Mouse (Mus musculus) layer of hippocampus, adult 2 months (tissue): ENCODE data around the gene Hsf2bp. TPM values are rescaled to one million over a fixed set of nuclear protein-coding genes. Genes with fewer than 3 reads are reported as not detected.
"Not testable (repeated sequence)": the region's sequence is repeated elsewhere in the genome, so short reads cannot be mapped to it uniquely, and the experiment has no call there.

Source experiments
- DNase-seq, 2 experiments: peaks; one replicate each; pipeline ENCODE4 v3.0.0; 2022; ENCODE audit warnings: low spot score in 2 of 2
- H3K27ac ChIP-seq: fragments of 200-600 bp; 2 replicates; pipeline ENCODE4 v1.8.1; 2022
- H3K4me3 ChIP-seq: fragments of 200-600 bp; 2 replicates; pipeline ENCODE4 v1.8.1; 2022; ENCODE audit warnings: mild to moderate bottlenecking
- CTCF ChIP-seq: fragments of 200-600 bp; conservative IDR thresholded peaks from 2 replicates; pipeline ENCODE4 v1.8.1; 2022; ENCODE audit warnings: antibody characterized with exemption, mild to moderate bottlenecking, moderate library complexity
- long read RNA-seq, 2 experiments: library from polyadenylated mRNA; stranded (forward); transcript quantifications; one replicate each; pipeline ENCODE4 v2.0.0; 2021; ENCODE audit warnings: borderline mapping rate in 2 of 2
- total RNA-seq, 2 experiments: library from RNA; stranded (reverse); gene quantifications; 2 replicates each; pipeline ENCODE4 v1.2.3; 2021

Hsf2bp gene
- total RNA-seq: 1 to 10 TPM in 1 of 2 experiments, under 1 TPM in 1; 0.86 to 1.2 TPM
- long read RNA-seq, experiment 1, partial matches to known transcripts: 0 of 1 reads
- long read RNA-seq, experiment 1, other reads (novel, unspliced or antisense): 0 of 1 reads
- long read RNA-seq, experiment 2: 0 reads

DNA sequence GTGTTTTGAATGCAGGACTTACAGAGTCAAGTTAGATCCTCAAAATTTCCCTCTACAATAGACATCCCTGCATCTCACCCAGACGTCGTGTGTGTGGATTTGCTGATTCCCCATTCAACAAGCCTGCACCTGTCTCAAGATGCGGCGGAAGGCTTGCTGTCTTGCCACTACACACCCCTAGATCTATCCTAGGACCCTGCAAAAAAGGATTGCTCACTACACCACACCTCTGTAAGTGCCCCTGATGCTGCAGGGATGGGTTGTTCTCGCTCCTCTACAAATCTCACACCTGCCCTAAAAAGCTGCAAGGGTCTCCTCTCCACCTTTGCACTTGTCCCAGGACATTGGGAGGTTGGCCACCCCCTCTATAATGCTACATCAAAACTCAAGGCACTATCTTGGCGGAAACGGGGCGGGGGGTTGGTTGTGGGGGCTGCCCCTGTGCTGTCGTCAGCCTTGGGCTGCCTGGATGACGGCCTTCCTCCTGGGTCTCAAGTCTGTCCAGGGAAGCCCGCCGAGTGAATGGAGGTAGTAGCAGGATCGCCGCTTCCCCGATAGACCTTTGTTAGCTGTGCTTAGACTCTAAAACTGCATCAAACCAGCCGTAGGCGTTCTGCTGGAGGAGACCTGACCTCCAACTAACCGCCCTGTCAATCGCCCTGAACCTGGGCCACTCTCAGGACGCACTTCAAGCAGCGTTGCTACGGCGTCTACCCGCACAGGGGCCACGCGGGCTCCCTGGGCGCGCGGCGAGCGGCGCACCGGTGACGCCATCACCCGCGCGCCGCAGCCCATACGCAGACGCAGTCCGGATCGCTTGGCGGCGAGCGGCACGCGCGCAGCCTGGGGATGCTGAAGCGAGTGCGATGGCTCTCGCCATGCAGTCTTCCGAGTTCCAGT lies at the start of gene Hsf2bp, which contains the start of gene Rrp1b:
TSS of gene Hsf2bp (minus strand) at position 741 of the 900 bp plus-strand sequence.
TSS of gene Rrp1b (plus strand) at position 492 of the 900 bp plus-strand sequence.
- DNase-seq: peak; percentile 46 to 75
- TF ChIP-seq CTCF: no peak
- Histone ChIP-seq H3K27ac (peak within 1 kb of the TSS; percentile 90), H3K4me3 (peak within 1 kb of the TSS; percentile 90)

DNA sequence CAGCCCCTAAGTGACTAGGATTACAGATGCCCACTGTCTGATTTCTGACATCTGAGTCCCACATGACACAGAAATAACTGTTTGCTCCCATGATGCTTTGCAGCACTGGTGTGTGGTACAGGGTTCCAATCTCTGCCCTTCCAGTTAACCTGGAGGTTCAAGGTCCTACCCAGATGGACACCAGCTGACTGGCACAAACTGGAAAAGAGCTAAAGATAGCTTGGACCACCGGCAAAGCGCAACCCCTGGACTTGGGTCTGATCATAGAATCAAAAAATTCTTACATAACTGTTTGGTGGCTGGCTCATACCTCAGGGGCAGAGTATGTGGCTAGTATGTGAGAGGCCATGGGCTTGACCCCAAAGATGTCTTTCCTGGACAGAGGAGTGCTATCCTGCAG lies 47.2 kb upstream of the Hsf2bp start:
- Histone ChIP-seq H3K4me3 (no peak overlapping the region), H3K27ac (no peak overlapping the region)
- DNase-seq: no peak
- TF ChIP-seq CTCF: no peak

DNA sequence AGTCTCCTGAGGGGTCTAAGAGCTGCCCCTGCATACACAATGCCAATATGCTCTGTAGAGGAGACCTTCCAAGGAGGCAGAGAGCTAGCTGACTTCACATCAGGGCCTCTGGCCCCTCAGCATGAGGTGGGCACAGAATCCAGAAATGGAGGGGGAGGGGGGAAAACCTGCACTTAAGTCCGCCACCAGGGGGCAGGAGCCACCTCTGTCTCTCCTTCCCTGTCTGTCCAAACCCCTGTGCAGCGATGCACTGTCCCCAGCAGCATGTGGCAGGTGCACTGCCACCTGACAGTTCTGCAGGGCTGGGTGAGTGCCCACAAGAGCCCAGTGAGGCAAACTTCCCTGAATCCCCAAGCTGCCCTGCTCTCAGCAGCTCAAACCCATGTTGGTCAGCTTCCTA lies 39.0 kb upstream of the Hsf2bp start:
- peak in 1 of 2 experiments; percentile 50 for DNase-seq
- Histone ChIP-seq H3K27ac (no peak overlapping the region), H3K4me3 (no peak overlapping the region)
- TF ChIP-seq CTCF: peak; percentile 82

DNA sequence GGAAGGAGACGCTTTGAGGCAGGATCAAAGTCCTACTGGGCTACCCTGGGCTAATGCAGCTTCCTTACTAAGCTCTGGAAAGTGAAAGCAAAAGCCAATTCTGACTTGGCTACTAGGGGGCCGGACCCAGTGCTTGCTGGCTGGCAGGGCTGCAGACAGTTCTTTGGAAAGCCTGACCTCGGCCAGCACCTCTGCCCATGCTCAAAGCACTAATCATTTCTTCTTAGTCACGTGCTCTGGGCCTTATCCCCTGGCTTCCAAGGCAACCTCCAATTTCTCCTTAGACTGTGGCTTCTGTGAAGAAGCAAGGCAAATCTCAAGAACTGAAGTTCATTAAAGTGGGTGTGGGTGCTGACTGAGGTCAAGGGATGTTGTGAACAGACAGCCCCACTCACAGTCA lies 38.5 kb upstream of the Hsf2bp start:
- no peak overlapping the region for H3K4me3 ChIP-seq
- DNase-seq: no peak
- H3K27ac ChIP-seq: no peak overlapping the region
- no peak for TF ChIP-seq CTCF

DNA sequence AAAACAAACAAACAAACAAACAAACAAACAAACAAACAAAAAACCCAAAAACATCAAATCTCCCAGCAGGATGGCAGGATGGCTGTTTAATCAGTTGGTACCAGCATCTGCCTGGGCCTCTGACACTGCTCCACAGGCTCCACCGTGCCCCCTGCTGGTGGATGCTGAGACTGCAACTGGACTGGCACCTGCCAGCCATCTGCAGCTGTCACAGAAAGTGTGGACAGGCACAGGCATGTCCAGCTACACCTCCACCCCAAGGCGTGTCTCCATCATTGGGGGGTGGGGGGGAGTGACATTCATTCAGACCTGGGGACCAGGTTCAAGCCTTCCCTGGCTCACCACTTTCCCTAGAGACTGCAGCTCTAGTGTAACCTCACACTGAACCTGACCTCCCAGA lies 37.2 kb upstream of the Hsf2bp start:
- Histone ChIP-seq H3K27ac (no peak overlapping the region), H3K4me3 (no peak overlapping the region)
- DNase-seq: peak; percentile 68 to 92
- TF ChIP-seq CTCF: peak; percentile 97

DNA sequence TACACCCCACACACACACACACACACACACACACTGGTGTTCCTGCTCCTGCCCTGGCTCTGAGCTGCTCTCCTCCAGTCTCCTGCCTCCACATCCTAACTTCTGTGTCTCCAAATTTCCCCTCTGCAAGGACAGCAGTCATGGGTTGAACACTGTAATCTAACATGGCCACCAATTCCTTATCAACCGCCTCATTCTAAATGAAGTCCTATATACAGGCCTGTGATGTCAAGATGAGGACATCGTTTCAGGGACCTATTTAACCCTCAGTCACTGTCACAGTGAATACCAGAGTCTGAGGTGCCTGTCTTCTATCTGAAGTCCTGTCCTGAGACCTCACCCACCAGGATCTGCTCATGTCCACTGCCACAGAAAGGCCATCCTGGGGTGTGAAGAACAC lies 32.7 kb upstream of the Hsf2bp start:
- no peak overlapping the region for H3K4me3 ChIP-seq
- no peak for TF ChIP-seq CTCF

DNA sequence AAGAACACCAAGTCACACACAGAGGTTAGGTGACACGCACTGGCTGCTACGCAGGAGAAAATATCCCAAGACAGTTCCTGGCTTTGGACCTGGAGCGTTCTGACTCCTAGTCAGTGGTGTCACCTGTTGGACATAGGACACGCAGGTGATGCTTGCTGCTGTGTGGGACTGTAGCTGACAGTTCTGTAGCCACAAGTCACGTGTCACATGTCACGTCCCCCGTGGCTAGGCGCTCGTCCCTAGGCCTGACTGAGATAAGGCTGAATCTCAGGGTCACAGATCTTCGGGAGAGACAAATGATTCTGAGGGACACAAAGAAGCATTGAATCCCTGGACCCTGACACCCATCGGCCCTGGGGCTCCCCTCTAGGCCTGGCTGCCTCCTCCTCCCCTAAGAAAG lies 32.2 kb upstream of the Hsf2bp start:
- H3K27ac ChIP-seq: no peak overlapping the region
- no peak overlapping the region for H3K4me3 ChIP-seq
- no peak for TF ChIP-seq CTCF
- DNase-seq: no peak

More for the DNA sequence above, 32.7 kb upstream of the Hsf2bp start:
- DNase-seq: no peak
- no peak overlapping the region for H3K27ac ChIP-seq

DNA sequence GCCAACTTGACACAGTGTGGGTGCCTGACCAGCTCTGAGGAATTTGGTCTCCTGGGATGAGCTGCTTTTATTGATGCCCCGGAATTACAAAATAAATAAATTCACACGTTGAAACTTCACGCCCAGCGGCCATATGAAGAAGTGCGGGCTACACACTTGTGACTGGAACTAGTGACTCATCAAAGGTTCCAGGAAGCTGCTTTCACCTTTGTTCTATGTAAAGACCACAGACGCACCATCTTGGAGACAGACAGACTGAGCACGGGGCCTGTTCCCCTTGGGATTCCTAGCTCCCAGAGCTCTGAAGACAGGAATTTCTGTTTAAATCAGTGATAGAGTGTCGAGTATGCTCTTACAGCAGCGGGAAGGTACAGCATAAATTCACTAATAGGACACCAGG lies 31.4 kb upstream of the Hsf2bp start:
- 0 out of 2 replicates have a peak, but pooled peaks have one; percentile 21 for TF ChIP-seq CTCF
- Histone ChIP-seq H3K4me3 (no peak overlapping the region), H3K27ac (no peak overlapping the region)
- DNase-seq: no peak

DNA sequence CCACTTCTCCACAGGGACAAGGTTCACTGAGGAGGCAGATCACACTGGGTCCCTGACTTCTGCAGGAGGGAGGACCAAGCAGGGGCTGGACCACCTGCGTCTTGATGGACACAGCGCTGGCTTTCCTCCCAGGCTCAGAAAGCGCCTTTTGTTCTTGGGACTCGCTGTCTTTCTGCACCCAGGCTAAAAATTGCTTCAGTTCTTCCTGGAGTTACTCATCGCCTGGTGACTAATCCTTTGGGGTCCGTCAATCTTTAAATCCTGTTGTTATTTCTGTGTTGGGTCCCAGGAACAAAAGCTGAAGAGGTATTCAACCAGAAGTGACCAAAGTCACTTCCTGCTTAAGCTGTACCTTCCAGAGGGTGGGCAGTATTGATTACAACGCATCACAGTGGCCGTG lies 28.6 kb upstream of the Hsf2bp start:
- peak in 1 of 2 experiments; percentile 14 for DNase-seq
- not testable (repeated sequence) for H3K27ac ChIP-seq, H3K4me3 ChIP-seq

DNA sequence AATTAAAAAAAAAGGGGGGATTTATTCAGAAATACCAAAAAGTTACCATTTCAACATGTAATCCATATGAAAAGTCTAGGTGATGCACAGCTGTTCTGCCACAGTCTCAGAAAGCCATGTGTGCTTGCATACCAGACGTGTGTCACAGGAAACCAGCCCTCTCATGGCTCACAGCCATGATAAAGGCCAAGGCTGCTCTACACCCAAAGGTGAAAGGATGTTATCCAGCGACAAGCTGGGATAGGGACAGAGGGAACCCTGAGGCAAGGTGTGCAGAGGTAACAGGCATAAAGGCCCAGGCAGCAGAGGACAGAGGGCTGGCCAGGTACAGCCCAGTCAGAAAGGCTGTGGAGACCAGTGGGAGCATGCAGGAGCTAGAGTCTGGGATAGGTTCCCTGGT lies 27.5 kb upstream of the Hsf2bp start:
- H3K27ac ChIP-seq: no peak overlapping the region
- no peak overlapping the region for H3K4me3 ChIP-seq
- TF ChIP-seq CTCF: no peak
- DNase-seq: no peak

DNA sequence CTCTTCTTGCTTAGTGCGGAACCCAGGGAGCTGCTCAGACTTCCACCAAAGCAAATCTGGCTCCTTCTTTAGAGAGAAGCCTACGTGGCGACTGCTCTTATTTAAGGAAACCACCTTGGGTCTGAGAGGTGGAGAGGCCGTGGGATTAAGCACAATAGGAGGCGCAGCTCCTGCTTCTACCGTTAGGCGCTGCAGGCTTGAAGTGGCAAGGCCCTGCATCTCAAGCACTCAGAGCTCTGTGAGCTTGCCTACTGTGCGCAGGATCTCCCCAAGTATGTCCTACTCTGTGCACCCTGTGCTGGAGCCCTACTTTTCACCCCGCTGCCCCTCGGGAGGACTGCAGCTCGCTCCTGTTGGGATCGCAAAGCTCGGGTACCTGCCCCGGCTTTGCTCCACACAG lies 25.1 kb upstream of the Hsf2bp start:
- Histone ChIP-seq H3K4me3 (no peak overlapping the region), H3K27ac (no peak overlapping the region)
- no peak for TF ChIP-seq CTCF
- no peak for DNase-seq

DNA sequence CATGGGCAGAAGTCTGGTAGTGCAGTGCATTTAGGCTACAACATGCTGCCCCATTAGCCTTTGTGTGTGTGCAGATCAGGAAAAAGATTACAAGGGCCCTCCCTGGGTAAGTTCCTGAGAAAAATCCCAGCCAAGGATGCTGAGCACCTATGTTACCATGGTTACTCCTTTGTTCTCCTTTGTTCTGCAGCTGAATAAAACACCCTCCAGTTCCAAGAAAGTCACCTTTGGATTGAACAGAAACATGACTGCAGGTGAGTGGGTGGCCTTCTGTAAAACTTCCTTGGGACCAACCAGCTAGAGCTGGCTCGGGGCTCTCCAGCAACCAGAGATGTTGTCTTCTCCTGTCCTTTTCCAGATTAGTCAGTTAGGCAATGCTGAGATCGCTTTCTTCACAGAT lies 22.9 kb upstream of the Hsf2bp start:
- Histone ChIP-seq H3K4me3 (no peak overlapping the region), H3K27ac (no peak overlapping the region)
- DNase-seq: no peak
- TF ChIP-seq CTCF: no peak

DNA sequence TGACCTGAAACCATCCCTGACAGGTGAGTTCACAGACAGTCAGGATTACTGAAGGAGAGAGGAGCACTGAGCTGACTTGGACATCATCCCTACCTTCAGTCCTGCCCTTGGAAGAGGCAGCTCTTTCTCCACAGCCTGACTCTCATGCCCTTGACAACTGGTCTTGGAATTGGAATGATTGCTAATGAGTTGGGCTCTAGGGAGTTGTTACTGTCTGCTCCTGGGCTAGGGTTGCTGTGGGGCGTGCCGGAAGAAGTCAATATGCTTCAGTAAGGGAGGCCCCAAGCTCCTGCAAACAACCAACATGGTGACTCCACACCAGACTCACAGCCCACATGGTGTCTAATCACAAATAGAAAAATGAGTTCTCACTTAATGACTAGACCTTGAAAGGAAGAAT lies 21.7 kb upstream of the Hsf2bp start:
- Histone ChIP-seq H3K27ac (no peak overlapping the region), H3K4me3 (no peak overlapping the region)
- TF ChIP-seq CTCF: no peak
- DNase-seq: no peak

DNA sequence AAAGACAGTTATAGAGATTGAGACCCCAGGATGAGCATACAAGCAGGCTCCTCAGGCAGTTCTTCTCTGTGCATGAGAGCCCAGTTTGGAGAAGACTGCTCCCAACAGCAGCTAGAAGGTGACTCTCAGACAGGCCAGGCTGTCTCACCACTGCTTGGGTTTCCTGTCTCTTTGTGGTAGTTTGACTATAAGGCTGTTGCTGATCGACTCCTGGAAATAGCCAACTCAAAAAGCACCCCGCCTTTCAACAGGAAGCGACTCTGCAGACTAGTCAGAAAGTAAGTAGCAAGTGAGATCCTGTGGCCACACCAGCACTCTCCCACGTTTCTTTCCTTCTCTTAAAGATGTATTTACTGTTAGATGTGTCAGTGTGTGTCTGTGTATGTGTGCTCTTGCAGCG lies 17.5 kb upstream of the Hsf2bp start:
- no peak for TF ChIP-seq CTCF
- no peak for DNase-seq
- no peak overlapping the region for H3K27ac ChIP-seq

More for the DNA sequence above, 17.5 kb upstream of the Hsf2bp start:
- no peak overlapping the region for H3K4me3 ChIP-seq
